Mouse (Mus musculus): ENCODE data around the gene Adat1. TPM values are rescaled to one million over a fixed set of nuclear protein-coding genes. Genes with fewer than 3 reads are reported as not detected.

The Adat1 gene
- polyA plus RNA-seq, 1 experiment from 2014 or later: 15.9 TPM

DNA sequence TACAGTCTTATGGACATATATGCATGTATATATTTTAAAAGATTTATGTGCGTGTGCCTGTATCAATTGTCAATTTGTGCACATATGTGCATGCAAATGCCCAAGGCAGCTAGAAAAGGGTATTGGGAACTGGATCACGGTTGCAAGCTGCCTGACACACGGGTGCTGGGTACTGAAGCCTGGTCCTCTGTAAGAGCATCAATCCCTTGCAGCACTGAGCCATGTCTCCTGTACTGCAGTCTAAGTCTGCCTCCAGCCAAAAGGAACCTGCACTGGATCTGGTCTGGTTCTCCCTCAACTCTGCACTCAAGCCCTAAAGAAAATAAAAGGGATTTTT is 569 bp upstream of the Adat1 start:
- 76% methylated on average over 3 of the region's 3 CpGs for WGBS
- Histone ChIP-seq H3K9me3 (replicated peaks) (no peaks in the 10 kb centered on the region), H3K4me1 (peaks cover 11% of the 10 kb centered on the region), H3K36me3 (peaks cover 71% of the 10 kb centered on the region), H3K27me3 (ENCODE audit: low read depth, poor library complexity, severe bottlenecking) (no peaks in the 10 kb centered on the region), H3K4me3 (no peak overlapping the region), H3K27ac (replicated peaks) (no peak overlapping the region)
- DNase-seq (ENCODE audit: low spot score): no peak

DNA sequence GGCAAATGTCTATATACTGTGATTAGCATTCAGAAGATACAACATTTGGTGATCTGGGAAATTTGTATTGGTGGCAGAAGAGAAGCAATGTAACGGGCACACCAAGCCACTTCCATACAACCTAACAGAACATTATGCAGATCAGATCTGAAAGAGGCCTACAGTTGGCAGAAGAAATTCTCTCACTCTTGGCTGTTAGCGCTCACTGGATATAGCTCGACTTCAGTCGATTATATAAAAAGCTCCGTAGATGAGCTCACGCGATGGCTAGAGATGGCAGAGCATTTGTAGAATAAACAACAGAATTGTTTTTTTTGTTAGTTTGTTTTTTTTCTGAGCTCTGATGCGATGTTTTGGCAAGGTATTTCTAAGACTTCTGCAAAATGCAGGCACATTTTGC is 824 bp downstream of the Adat1 start:
- H3K9me3 ChIP-seq (replicated peaks): no peaks in the 10 kb centered on the region
- H3K4me1 ChIP-seq: peaks cover 11% of the 10 kb centered on the region
- H3K27ac ChIP-seq (replicated peaks): peak overlapping the region; percentile 90; the same call in 1 of the 2 replicates
- H3K36me3 ChIP-seq: peaks cover 68% of the 10 kb centered on the region
- peak overlapping the region; percentile 85 for H3K4me3 ChIP-seq
- no peak for DNase-seq (ENCODE audit: low spot score)
- WGBS: 74% methylated on average over 8 of the region's 8 CpGs
- no peaks in the 10 kb centered on the region for H3K27me3 ChIP-seq (ENCODE audit: low read depth, poor library complexity, severe bottlenecking)

DNA sequence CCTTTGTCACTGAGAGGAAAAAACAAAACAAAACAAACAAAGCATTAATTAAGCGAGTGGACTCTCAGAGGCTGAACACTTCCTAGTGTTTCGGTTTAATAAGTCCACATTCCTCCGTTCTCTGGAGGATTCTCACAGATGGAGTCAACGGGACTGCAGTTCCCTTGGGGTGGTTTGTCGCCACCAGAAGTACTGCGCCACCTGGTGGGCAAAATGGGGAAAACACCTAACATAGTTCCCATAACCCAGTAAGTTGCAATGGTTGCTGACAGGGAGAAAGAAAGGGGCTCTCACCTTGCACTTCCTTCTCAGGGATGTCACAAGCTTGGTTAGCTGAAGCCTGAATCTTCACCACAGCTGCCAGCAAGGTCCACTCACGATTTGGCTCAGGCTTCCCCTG is 2.2 kb downstream of the Adat1 start:
- peaks cover 68% of the 10 kb centered on the region for H3K36me3 ChIP-seq
- H3K9me3 ChIP-seq (replicated peaks): no peaks in the 10 kb centered on the region
- WGBS: 23% methylated on average over 7 of the region's 7 CpGs
- H3K4me3 ChIP-seq: no peak overlapping the region
- no peak overlapping the region for H3K27ac ChIP-seq (replicated peaks)
- H3K27me3 ChIP-seq (ENCODE audit: low read depth, poor library complexity, severe bottlenecking): no peaks in the 10 kb centered on the region
- peaks cover 11% of the 10 kb centered on the region for H3K4me1 ChIP-seq
- DNase-seq (ENCODE audit: low spot score): peak; percentile 79

DNA sequence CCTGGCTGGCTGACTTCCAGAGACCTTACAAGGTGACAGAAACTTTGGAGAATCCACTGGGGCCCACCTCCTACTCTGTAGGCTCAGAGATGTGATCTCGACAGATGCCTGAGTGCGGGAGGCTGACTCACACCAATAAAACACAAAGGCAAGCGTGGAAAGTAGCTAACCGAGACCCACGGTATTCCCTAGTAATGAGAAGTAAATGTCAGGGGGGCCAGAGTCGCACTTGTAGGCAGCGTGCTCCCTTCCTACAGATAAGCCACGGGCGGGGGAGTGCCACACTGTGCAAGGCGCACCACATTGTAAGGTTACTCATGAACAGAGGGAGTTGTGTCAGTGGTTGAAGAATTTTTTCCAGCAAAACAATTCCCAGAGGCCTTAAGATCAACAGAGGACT is 7.6 kb downstream of the Adat1 start:
- DNase-seq (ENCODE audit: low spot score): no peak
- H3K4me3 ChIP-seq: no peak overlapping the region
- H3K36me3 ChIP-seq: peaks cover 90% of the 10 kb centered on the region
- H3K9me3 ChIP-seq (replicated peaks): no peaks in the 10 kb centered on the region
- H3K27me3 ChIP-seq (ENCODE audit: low read depth, poor library complexity, severe bottlenecking): no peaks in the 10 kb centered on the region
- H3K27ac ChIP-seq (replicated peaks): no peak overlapping the region
- 86% methylated on average over 10 of the region's 10 CpGs for WGBS
- no peaks in the 10 kb centered on the region for H3K4me1 ChIP-seq

DNA sequence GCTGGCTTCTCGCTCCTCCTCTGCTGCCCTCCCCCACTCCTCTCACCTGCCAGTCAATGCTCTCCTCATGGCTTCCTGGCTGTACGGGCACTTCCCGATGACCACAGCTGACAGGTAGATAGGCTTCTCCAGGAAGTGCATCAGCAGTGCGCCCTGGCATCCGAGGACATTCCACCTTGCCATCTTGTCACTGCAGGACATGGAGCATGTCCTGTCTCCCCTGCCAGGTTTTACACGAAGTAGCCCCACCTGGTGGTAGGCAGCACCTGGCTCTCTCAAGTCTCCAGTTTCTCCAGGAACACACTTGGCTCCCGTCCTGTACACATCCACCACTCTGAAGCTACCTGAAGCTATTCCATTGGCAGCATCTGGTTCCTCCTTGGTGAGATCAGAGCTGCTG is 10.0 kb downstream of the Adat1 start:
- H3K27me3 ChIP-seq (ENCODE audit: low read depth, poor library complexity, severe bottlenecking): no peaks in the 10 kb centered on the region
- no peak overlapping the region for H3K4me3 ChIP-seq
- no peak overlapping the region for H3K27ac ChIP-seq (replicated peaks)
- WGBS: 84% methylated on average over 7 of the region's 7 CpGs
- no peaks in the 10 kb centered on the region for H3K9me3 ChIP-seq (replicated peaks)
- H3K36me3 ChIP-seq: peaks cover 89% of the 10 kb centered on the region
- DNase-seq (ENCODE audit: low spot score): no peak
- H3K4me1 ChIP-seq: peaks cover 4% of the 10 kb centered on the region; the same call in 1 of the 2 replicates

DNA sequence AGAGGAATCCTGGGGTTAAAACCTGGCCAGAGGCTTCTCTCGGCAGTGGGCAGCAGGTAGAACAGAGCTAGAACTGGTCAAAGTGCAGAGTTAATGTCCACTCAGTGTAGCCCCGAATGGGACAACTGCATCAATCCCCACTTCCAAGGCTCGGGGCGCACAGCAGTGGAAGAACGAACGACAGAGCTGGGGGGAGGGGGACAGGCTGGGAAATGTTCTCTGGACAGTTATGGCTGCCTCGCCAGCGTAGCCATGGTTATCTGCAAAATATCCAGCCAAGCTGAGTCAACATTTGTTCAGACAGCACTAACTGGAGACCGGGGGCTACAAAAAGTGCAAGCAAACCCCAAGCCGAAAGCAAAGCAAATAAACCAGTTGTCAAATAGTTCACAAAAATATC is 14.0 kb downstream of the Adat1 start:
- Histone ChIP-seq H3K27me3 (ENCODE audit: low read depth, poor library complexity, severe bottlenecking) (no peaks in the 10 kb centered on the region), H3K4me3 (no peak overlapping the region), H3K9me3 (replicated peaks) (peaks cover 12% of the 10 kb centered on the region), H3K4me1 (peaks cover 4% of the 10 kb centered on the region; the same call in 1 of the 2 replicates), H3K27ac (replicated peaks) (peak overlapping the region; percentile 70; the same call in 1 of the 2 replicates), H3K36me3 (peaks cover 93% of the 10 kb centered on the region)
- no peak for DNase-seq (ENCODE audit: low spot score)
- WGBS: 87% methylated on average over 10 of the region's 10 CpGs

DNA sequence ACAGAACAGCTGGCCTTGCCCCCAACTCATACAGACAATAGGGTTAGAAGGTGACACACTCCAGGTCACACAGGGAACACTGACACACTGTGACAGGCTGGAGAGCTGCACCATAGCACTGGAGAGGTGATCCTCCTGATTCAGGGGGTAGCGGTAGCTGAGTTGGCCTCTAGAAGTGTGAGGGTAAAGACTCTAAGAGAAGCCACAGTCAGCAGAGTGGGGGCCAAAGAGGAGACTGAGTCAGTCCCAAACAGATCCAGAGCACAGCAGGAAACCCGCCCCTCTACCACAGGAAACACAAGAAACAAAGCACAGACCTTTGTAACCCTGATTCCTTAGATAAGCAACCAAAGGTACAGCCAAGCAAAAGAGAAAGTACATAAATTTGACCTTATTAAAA is 15.8 kb downstream of the Adat1 start:
- Histone ChIP-seq H3K36me3 (peaks cover 93% of the 10 kb centered on the region), H3K27me3 (ENCODE audit: low read depth, poor library complexity, severe bottlenecking) (no peaks in the 10 kb centered on the region), H3K4me3 (no peak overlapping the region), H3K27ac (replicated peaks) (no peak overlapping the region), H3K9me3 (replicated peaks) (peaks cover 12% of the 10 kb centered on the region), H3K4me1 (peaks cover 4% of the 10 kb centered on the region; the same call in 1 of the 2 replicates)
- WGBS: 90% methylated on average over 2 of the region's 2 CpGs
- no peak for DNase-seq (ENCODE audit: low spot score)

DNA sequence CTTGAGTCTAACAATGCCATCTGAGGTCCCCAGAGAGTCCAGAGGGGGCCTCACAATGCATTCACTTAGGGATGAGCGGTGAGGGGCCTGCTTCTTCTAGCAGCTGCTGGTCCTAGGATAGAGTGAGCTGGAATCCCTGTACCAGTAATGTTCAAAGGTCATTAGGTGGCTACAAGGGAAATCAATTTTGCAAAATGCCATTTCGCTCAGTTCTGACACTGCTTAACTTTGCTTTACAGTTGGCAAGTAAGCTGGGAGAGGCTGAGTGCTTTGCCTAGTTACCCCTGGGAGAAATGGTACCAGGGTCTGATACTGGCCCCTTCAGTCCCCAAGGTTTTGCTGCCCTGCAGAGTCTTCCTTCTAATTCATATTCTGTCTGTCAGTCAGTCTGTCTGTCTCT is 16.4 kb downstream of the Adat1 start:
- peaks cover 4% of the 10 kb centered on the region; the same call in 1 of the 2 replicates for H3K4me1 ChIP-seq
- WGBS: 95% methylated on average over 2 of the region's 2 CpGs
- H3K9me3 ChIP-seq (replicated peaks): peaks cover 12% of the 10 kb centered on the region
- no peak overlapping the region for H3K4me3 ChIP-seq
- H3K36me3 ChIP-seq: peaks cover 95% of the 10 kb centered on the region
- no peak overlapping the region for H3K27ac ChIP-seq (replicated peaks)
- H3K27me3 ChIP-seq (ENCODE audit: low read depth, poor library complexity, severe bottlenecking): no peaks in the 10 kb centered on the region
- DNase-seq (ENCODE audit: low spot score): no peak

DNA sequence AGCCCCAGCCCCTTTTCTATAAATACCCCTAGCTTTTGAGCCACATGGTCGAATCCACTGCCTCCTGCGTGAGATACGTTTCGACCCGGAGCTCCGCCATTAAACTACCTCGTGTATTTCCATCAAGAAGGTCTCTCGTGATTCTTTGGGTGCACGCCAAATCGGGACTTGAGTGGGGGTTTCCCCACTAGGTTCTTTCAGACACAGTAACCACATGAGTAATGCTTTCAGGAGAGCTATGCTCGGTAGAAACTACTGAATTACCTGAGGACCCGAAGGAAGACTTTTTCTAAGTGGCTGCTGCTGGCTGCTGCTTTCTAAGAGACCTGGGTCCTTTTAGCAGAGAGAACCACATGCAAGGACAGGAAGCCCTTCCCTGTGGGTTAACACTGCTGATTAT is 18.0 kb downstream of the Adat1 start:
- WGBS: 97% methylated on average over 12 of the region's 12 CpGs
- peaks cover 90% of the 10 kb centered on the region for H3K36me3 ChIP-seq
- H3K27me3 ChIP-seq (ENCODE audit: low read depth, poor library complexity, severe bottlenecking): no peaks in the 10 kb centered on the region
- DNase-seq (ENCODE audit: low spot score): no peak
- no peak overlapping the region for H3K4me3 ChIP-seq
- peaks cover 4% of the 10 kb centered on the region; the same call in 1 of the 2 replicates for H3K4me1 ChIP-seq
- H3K9me3 ChIP-seq (replicated peaks): peaks cover 12% of the 10 kb centered on the region
- H3K27ac ChIP-seq (replicated peaks): no peak overlapping the region

DNA sequence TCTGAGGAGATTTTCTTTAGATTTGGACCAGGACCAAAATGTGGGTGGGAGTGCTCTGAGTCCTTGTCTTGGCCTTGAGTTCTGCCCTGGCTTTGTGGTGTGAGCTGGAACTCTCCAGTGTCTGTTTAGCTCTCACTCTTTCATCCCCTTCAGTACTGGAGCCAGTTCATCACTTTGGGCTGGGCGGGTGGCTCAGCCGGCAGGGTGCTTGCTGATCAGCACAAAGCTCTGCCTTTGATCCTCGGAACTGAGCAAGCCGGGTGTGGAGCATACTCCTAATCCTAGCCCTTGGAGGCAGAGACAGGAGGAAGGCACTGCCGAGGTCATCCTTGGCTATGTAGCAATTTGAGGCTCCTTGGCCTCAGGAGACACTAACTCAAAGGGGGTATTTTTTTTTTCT is 23.1 kb downstream of the Adat1 start:
- Histone ChIP-seq H3K27ac (replicated peaks) (no peak overlapping the region), H3K27me3 (ENCODE audit: low read depth, poor library complexity, severe bottlenecking) (no peaks in the 10 kb centered on the region), H3K4me3 (no peak overlapping the region), H3K9me3 (replicated peaks) (peaks cover 8% of the 10 kb centered on the region), H3K36me3 (peaks cover 63% of the 10 kb centered on the region), H3K4me1 (no peaks in the 10 kb centered on the region)
- DNase-seq (ENCODE audit: low spot score): no peak
- WGBS: 31% methylated on average over 5 of the region's 5 CpGs

DNA sequence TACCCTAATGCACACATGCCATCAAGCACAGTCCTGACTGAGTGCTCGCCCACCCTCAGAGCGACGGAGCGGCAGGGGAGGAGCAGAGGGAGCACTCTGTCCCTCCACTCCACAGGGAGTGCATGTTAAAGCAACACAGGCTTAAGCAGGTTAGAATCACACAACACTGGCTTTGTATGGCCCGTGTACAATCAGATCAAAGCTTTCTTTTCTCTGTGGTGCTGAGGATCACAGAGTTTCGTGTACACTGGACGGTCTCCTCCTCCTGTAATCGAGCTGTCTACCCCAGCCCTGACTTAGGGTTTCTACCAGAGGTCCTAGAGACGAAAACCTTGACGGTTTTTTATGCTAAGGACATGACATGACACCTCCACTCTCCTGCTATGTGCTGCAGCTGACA is 23.6 kb downstream of the Adat1 start:
- H3K36me3 ChIP-seq: peaks cover 59% of the 10 kb centered on the region
- no peak overlapping the region for H3K4me3 ChIP-seq
- H3K27me3 ChIP-seq (ENCODE audit: low read depth, poor library complexity, severe bottlenecking): no peaks in the 10 kb centered on the region
- 78% methylated on average over 10 of the region's 10 CpGs for WGBS
- H3K9me3 ChIP-seq (replicated peaks): peaks cover 4% of the 10 kb centered on the region; the same call in 1 of the 2 replicates
- DNase-seq (ENCODE audit: low spot score): no peak
- no peak overlapping the region for H3K27ac ChIP-seq (replicated peaks)
- H3K4me1 ChIP-seq: peaks cover 4% of the 10 kb centered on the region

DNA sequence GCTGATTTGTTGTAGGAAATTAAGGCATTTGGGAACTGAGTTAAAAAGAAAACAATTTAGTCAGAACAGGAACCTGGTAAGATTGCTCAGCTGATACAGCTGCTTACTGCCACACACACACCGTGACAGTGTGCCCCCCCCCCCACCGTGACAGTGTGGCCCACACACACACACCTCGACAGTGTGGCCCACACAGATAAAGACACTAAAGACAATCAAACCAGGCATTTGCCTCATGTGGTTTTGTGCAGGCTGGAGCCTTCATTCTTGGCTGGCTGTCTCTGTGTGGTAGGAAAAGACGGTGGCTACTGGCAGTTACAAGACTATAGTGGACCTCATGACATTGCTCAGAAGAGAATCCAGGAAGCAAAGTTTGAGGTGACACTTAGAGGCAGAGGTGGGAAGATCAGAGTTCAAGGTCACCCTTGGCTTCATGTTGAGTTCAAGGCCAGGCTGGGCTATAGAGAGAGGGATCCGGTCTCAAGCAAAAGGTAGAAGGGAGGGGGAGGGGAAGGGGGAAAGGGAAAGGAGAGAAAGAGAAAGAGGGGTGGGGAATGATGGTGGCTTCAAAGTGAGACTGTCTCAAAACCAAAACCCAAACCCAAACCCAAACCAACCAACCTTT is 24.7 kb downstream of the Adat1 start:
- no peak for DNase-seq (ENCODE audit: low spot score)
- H3K27me3 ChIP-seq (ENCODE audit: low read depth, poor library complexity, severe bottlenecking): no peaks in the 10 kb centered on the region
- H3K4me1 ChIP-seq: peaks cover 10% of the 10 kb centered on the region
- peaks cover 47% of the 10 kb centered on the region for H3K36me3 ChIP-seq
- WGBS: 92% methylated on average over 5 of the region's 5 CpGs
- H3K9me3 ChIP-seq (replicated peaks): no peaks in the 10 kb centered on the region
- no peak overlapping the region for H3K27ac ChIP-seq (replicated peaks)
- H3K4me3 ChIP-seq: no peak overlapping the region

DNA sequence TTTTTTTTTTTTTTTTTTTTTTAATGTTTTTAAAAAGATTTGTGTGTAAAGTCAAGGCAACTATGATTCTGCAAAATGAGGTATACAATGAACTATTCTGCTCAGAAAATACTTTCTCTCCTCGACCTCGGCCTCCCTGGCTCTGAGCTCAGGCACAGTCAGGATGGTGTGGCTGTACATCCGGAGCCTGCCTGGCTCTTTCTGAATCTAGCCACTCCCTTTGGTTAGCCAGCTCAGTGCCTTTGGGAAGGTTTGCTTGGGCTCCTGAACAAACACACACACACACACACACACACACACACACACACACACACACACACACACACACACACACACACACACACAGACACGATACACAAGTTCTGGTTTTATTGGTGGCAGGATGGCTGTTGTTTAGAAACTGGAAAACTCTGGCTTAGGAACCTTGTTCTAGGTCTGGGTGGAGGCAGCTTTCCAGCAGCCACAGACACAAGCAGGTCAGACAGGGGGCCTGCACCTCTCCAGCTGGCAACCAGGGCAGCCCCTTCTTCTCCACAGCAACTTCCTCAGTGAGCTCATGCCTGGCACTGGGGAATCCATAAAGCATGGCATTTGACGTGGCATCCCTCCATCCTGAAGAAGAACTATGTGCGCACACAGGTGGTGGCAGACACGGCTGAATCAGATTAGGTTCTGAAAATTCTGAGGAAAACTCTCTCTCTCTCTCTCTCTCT is 27.1 kb downstream of the Adat1 start:
- H3K4me1 ChIP-seq: peaks cover 10% of the 10 kb centered on the region
- H3K9me3 ChIP-seq (replicated peaks): no peaks in the 10 kb centered on the region
- H3K27me3 ChIP-seq (ENCODE audit: low read depth, poor library complexity, severe bottlenecking): no peaks in the 10 kb centered on the region
- H3K4me3 ChIP-seq: no peak overlapping the region
- no peak overlapping the region for H3K27ac ChIP-seq (replicated peaks)
- peaks cover 32% of the 10 kb centered on the region for H3K36me3 ChIP-seq
- 76% methylated on average over 7 of the region's 7 CpGs for WGBS
- DNase-seq (ENCODE audit: low spot score): no peak

All from midbrain, embryonic 10.5 days (tissue).